Mouse (Mus musculus) ovary, postnatal 10 days (tissue): ENCODE results near the gene Pphln1.

Experiments used
- DNase-seq: peaks from one replicate; pipeline ENCODE4 v3.0.0; 2022; ENCODE audit warnings: low spot score

Gene Pphln1

DNA sequence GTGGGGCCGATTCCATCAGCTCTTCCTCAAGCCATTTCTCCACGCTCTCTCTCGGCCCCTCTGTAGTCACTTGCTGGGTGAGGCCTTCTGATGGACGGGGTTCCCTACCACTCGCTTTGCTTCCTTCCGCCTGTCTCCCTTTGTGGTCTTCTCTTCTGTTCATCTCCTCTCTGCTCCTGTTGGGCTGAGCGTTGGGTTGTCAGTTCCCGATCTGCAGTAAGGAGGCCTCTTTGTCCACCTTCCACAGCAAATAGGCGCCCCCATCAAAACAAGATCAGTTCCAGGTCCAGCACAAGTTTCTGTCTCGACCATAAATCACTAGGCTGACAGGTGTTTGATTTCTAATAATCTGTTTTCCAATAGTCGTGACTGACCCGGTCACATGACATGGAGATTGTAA is 37.8 kb downstream of the Pphln1 start:
- no peak for DNase-seq

DNA sequence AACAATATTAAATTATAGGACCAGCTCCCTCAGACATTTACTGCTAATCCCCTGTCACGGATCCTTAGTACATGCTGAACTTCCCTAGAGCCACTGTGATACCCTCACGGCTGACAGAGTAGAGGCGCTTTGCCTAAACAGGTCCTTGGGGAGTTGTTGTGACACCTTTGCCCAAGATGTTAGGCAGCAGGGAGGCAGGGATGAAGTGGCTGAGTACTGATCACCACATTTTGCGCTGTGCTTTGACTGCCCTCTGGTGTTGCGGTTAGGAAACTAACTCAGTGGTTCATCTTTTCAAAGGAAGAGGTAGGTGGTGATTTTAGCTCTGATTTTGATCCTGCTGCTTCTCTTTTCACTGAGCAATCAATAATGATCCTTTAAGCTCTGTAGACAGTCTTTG is 40.5 kb downstream of the Pphln1 start:
- DNase-seq = no peak

DNA sequence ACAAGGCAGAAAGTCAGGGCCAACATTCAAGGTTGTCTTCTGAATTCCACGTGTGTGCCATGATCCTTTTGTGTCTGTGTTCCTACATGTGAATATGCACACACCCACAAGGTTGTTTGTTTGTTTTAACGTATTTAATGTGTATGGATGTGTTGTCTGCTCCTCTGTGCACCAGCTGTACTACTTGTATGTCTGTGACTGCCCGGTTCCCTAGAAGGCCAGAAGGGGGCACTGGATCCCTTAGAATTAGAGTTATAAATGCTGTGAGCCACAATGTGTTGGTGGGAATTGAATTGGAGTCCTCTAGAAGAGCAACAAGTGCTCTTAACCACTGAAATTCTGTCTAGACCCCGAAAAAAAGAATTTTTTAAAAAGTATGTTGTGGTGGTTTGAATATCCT is 44.1 kb downstream of the Pphln1 start:
- no peak for DNase-seq

DNA sequence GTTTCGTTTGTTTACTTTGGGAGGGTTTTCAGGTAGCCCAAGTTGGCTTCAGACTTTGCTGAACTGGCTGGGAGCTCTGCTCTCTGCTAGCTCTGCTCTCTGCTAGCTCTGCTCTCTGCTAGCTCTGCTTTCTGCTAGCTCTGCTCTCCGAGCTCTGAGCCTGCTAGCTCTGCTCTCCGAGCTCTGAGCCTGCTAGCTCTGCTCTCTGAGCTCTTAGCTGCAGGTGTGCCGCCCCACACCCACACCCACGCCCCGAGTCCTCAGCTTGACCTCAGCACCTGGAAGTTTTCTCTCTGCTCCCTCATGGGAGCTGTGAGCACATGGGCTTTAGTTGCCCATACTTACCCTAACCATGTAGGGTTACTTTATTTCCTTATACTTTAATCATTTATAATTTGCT is 45.5 kb downstream of the Pphln1 start:
- DNase-seq = no peak

DNA sequence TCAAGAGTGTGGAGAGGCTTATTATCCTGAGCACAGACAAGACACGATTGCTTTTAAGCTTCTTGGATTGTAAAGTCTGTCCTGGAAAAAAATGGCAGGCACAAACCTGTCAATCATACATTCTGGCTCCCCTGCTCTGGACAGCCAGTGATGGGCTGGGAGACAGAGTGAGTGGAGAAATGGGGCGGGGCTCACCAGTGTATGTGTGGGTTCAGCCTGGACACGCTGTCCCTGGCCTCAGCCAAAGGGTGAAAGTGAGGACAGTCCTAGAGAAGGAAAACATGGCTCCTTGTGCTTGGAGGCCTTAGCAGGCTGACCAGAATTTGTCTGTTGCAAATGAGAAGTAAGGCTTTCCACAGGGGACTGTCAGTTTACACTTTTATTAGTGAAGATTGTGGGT is 50.7 kb downstream of the Pphln1 start:
- no peak for DNase-seq

DNA sequence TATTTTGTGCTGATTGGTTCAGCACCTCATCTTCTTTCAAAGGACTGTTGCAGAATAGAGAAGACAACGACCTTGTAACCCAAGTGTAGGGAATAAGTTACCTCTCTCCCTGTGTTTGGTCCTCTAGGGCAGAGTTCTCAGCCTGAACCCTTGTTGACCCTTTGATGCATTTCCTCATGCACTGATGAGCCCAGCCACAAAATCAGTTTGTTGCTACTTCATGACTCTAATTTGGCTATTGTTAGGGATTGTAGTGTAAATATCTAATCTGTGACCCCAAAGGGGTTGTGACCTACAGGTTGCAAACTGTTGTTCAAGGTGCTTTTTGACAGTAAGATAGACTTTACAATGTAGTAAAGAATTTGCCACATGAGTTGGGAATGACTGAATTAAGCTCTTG is 55.1 kb downstream of the Pphln1 start:
- no peak for DNase-seq

DNA sequence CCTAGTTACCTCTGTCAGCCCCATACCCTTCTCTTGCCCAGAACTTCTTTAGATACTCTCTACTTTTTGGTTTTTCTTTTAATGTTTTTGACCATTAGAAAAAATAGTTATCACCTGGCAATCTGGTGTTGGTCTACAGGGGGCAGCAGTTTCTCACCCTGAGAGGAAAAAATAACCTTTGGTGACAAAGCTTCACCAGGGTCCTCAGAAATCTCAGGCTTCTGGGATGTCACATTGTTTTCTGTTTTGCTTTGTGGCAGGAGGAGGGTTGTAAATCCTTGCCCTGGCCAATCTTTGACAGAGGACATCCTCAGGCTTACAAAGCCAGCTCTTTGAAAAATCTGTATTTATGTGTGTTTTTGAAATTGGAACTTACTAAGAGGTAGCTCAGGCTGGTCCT is 57.9 kb downstream of the Pphln1 start:
- no peak for DNase-seq

DNA sequence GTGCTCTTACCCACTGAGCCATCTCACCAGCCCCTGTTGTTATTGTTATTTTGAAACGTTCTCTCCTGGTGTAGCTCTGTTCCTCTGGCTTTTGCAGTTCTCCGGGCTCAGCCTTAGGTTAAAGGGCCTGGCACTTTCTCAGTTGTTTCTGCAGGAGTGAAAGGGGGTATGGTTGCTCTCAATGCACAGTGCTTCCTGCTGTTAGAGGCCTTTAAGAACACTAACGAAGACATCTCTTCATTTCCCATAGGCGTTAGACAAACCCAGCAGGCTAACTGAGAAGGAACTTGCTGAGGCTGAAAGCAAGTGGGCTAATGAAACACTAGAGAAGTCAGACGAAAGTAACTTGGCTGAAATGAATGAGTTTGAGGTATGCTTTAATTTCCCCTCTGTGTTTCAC is 61.3 kb downstream of the Pphln1 start:
- DNase-seq = no peak

DNA sequence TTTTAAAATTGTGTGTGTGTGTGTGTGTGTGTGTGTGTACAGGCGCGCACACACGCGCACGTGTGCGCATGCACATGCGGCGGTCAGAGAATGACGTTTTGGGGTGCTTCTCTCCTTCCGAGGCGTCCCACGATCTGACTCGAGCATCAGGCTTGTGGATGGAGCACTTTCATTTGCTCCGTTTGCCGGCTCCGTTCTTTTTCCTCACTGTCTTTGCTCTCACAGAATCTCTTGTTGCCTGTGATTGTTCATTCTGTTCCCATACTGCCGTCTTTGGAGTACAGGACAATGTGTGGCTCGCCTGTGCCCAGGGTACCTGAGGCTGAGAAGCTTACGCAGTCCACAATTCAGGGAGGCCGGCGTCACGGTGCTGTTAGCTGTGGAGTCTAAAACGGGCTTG is 62.9 kb downstream of the Pphln1 start:
- no peak for DNase-seq

DNA sequence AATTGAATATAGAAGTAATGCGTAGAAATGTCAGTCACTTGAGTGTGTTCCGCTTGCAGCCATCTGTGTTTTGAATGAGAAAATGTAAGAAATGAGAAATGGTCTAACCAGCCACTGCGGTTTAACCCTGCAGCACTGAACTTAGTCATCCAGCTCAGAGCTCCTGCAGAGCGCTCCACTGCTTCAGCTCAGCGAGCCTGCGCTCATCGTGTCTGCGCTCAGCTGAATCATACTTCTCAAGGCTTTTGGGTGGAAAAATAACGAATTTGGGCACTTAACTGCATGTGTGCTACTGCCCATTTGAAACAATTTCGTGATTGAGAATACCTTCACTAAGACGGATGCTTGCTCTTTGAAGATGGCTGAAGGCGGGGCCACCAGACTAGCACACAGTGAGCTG is 73.5 kb downstream of the Pphln1 start:
- no peak for DNase-seq

DNA sequence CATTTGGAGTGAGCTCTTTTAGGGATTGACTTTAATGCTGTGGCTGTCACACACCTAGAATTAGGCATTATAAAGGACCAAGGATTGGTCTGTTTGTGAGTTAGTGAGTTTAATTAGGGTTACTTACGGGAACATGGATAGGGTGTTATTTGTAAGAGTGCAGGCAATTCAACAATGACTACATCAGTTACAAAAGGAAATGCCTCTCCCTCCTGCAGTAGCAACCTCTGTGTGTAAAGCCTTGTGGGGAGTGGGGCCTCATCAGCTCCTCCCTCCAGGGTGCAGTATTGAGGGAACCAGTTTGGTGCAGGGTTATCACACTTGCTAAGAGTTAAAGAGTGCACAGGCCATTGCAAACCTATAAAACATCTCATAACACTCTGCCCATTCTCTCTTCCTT is 73.9 kb downstream of the Pphln1 start:
- DNase-seq = no peak

DNA sequence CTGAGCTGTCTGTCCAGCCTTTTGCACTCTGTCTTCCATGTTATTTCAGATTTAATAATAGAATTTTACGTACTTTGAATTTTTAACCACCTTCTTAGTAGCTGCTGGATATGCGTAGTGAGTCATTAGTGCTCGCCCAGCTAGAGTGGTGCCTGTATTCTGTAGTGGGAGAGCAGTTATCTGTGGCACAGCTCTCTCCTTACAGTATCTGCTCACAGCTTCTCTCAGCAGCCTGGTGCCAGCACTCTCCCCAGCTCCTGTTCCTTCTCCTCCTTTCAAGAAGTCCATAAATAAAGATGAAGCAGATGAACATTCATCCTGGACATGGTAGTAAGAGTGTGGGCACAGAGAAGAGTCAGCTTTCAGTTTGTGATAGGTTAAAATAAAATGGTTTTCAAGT is 76.1 kb downstream of the Pphln1 start:
- no peak for DNase-seq

DNA sequence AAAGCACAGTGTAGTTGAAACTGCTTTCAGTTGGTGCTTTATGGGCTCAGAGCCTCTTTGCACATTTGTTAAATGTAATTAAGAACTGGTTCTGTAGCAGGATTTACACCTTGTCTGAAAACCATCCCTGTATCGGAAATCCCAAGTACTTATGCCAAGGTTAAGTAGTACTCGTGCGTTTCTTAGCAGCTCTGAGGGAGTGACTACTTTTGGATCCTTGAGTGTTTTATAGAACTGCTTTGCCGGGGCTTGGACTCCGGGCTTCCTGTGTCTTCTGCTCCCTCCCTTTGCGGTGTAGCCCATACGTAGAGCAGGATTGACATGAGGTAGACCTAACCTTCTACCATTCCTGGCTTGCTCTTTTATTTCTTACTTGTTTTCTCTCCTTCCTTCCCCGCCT is 77.5 kb downstream of the Pphln1 start:
- DNase-seq = no peak

DNA sequence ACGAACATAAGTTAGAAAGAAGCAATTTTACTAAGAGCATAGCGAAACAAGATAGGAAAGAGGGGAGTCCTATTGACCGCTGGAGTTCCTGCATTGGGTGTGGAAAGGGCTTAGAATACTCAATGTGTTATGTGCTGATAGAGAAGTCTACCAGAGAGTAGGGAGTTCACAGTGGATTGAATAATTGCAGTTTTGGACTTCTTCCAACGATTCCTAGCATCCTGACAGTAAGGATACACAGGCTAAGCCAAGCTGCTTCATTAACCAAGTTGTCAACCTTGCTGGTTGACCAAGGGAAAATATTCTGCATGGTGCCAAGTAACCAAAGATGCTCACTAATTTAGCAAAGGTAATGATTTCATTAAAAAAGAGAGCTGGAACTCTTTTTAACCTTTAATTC is 79.6 kb downstream of the Pphln1 start:
- DNase-seq = no peak

DNA sequence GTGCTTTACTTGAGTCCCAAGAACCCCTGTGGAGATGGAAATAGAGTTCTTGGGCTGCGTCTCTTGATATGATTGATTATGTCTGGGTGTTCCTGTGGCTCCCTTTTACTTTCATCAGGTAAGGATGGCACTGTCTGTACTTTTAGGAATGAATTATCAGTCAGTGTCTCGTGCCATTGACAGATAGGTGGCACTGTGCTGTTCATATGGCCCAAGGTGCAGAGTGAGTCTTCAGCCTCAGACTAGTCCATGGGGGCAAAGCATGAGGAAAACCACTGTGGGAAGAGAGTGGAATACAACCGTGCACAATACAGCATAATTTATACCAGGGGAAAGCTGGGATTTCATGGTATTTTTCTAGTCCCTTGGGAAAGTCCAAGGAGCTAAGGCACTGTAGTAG is 80.5 kb downstream of the Pphln1 start:
- DNase-seq = no peak

DNA sequence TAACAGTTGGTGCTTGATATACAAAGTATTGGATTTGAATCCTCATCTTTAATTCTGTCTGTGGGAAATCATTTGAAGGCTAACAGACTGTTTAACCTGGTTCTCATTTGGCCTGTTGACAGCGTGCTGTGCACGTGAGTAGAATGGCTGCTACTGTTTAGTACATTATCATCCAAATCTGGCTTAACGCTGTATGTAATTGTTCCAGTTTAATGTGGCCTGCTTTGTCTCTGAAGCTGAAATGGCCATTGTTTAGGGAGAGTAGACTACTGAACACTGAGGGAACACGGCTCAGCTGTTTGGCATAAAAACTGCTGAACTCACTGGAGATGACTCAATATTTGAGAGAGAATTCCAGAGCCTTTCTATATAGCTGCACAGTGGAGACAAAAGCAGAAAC is 81.3 kb downstream of the Pphln1 start:
- no peak for DNase-seq

DNA sequence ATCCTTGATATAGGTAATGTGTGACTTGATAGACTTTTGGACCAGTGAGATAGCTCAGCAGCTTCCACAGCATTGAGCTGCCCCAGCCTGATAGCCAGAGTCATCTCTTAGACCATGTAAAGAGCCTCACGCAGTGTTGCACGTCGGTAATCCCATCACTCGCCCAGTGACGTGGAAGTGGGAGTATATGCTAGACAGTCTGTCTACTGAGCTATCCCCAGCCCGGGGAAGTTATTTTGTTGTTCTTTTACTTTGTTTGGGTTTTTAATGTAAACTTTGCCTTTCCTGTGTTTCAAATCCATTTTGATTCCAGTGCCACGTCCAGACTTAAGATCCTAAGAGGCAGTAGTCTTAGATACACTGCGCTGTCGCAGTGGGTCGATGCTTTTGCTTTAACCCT is 83.0 kb downstream of the Pphln1 start:
- no peak for DNase-seq

DNA sequence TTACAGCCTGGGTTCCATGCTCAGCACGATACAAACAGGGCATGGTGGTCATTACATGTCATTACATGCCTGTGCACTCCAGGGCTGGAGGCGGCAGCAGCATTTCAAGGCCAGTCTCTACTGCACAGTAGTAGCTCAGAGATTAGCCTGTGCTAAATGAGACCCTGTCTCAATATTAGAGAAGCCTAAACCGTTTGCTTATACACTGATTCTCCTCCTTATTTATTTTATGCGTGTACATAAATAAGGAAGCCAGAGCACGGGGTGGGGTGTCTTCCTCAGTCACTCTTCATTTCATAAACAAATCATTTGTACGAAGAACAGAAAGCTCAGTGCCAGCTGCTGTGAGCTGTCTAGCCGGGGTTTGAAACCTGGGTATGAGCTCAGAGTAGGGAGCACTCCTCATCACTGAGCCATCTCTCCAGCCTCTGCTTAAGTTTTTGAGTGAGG is 86.1 kb downstream of the Pphln1 start:
- no peak for DNase-seq

DNA sequence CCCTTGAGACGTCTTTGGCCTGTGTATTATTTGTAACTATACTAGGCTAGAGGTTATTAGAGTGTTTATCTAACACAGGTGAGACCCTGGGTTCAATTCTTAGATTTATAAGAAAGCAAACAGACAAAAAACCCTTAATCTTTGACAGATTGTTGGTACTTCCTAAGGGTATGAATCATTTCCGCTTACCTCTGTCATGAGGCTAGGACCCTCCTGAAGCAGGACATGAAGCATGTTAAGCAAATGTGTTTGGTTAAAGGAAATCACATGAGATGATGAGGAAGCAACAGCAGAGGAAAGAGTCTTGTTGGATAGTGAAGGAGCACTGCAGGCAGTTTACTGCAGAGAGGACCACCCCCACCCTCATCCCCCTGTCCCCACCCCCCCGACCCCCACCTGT is 87.1 kb downstream of the Pphln1 start:
- DNase-seq = no peak

DNA sequence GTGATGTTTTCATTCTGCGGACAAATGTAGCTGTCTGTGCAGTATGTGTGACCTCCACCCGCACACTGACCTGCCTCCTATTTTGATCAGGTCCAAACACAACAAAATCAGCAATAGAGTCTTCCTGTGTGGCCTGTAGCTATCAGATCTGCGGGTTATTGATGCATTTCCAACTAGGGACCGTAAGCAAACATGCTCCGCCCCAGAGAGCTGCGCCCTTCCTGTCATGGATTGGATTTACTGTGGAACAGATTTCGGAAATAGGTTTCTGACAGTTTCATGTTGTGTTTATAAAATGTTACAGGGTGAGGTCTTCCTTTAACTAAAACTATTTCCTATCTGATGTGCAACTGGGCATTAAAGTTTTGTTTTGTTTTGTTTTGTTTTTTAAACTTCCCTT is 87.9 kb downstream of the Pphln1 start:
- DNase-seq = no peak

DNA sequence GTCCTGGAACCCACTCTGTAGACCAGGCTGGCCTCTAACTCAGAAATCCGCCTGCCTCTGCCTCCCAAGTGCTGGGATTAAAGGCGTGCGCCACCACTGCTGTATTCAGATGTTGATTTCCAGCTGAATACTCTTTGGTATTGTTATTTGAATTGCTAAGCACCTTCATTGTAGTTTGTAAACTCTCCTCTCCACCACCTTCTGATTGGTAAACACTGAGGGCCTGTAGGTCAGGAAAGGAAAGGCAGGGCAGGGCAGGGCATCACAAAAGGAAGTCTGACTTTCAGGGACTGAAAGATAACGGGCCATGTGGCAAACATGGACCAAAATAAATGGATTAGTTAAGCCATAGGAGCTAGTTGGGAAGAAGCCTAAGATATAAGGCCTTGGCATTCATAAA is 91.4 kb downstream of the Pphln1 start:
- no peak for DNase-seq

DNA sequence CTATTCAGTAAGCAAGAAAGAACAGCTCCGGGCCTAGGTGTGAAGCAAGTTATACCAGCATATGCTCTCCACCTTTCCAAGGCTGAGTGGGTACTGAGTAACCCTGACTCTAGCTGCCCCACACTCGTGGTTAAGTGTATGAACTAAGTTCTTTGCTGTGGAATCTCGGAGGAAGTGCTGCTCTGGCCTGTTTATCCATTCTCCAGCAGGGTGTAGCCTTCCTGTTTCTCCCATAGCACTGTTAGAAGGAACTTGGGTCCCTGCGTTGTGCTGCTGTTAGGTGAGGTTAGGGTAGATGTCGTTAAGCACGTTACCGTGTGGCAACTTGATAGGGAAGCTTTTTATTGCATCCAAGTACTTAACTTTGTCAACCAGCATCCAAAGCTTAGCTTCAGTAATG is 96.5 kb downstream of the Pphln1 start:
- DNase-seq = no peak

DNA sequence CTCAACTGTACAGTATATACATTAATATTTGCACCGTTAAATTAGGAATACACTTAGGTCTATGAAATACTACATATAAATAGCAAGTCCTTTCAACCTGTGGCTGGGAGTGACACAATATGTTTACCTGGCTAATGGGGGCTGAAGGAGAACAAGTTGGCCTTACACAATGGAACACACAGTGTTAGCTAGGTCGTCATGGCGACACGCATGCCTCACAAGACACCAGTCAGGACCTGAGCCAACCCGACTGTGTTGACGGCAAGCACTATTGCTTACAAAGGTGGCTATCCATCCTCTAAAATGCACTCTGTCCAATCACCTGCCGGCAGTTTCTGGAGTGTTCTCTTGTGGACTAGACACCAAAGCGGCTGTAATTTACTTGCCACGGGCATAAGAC is 101.7 kb downstream of the Pphln1 start:
- no peak for DNase-seq

DNA sequence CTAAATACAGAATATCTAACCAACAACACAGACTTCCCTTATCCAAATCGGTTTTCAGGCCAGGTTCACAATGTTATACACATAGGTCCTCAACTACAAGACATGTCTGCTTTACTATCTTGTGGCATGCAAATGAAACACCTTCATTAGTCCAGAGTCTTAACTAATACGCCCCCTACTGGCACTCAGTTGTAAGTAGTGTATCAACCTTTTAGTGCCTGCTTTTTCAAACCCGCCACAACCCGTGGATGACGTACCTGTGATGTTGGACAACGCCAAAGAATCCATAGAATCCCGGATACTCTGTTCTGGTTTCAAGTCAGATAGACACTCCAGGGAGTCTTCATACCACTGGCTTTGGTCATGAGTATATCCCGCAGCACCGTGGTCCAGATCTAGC is 104.6 kb downstream of the Pphln1 start:
- no peak for DNase-seq

DNA sequence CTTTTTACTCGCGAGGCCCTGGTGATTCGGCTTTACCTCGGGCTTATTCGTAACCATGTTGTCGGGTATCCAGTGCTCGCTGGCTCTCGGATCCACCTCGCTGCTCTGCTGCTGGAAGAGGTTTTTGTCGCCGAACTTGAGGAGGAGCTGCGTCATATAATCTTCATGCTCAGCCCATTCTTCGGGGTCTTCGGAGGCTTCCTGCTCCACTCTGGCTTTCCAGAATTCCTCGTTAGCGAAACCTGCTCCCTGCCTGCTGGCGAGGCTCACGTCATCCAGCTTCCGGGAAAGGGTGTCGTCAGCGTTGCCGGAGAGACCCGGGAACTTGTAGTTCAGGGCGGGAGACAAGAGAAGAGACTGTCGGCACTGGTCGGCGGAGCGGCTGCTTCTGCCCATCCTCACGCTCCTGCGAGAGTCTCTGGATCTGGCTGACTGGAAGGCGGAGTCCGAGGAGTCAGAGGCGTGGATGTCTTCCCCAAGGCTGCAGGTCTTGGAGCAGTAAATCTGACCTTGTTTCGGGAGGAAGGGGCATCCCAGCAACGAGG is 105.1 kb downstream of the Pphln1 start:
- no peak for DNase-seq
